Mouse (Mus musculus) midbrain, embryonic 11.5 days (tissue): ENCODE measurements around the gene Dusp10. TPM values are rescaled to one million over a fixed set of nuclear protein-coding genes. Genes with fewer than 3 reads are reported as not detected.

Experiments used
- ATAC-seq: fragments of 200-750 bp; cut with Nextera tagmentation; 2 replicates; pipeline ENCODE4 v1.8.0; 2017; ENCODE audit warnings: moderate TSS enrichment, moderate library complexity; ENCODE audit not compliant: low FRiP score
- DNase-seq: peaks from one replicate; pipeline ENCODE4 v3.0.0; 2015; ENCODE audit warnings: low spot score; ENCODE audit errors: missing footprints
- H3K27ac ChIP-seq: fragments of 300-500 bp; sonication (generic); 2 replicates; pipeline ENCODE4 v1.5.1; 2014; ENCODE audit warnings: low read depth, low read length
- H3K27me3 ChIP-seq: fragments of 300-500 bp; sonication (generic); 2 replicates; pipeline ENCODE4 v1.6.1; 2014; ENCODE audit warnings: mild to moderate bottlenecking, low read length, moderate library complexity, mixed read lengths; ENCODE audit not compliant: control insufficient read depth, insufficient read depth
- H3K36me3 ChIP-seq: fragments of 300-500 bp; sonication (generic); 2 replicates; pipeline ENCODE4 v1.6.1; 2014; ENCODE audit warnings: mild to moderate bottlenecking, low read length, moderate library complexity, mixed read lengths; ENCODE audit not compliant: control insufficient read depth, insufficient read depth
- H3K4me1 ChIP-seq: fragments of 300-500 bp; sonication (generic); 2 replicates; pipeline ENCODE4 v1.6.1; 2014; ENCODE audit warnings: low read length; ENCODE audit not compliant: control insufficient read depth, insufficient read depth
- H3K4me2 ChIP-seq: fragments of 300-500 bp; sonication (generic); 2 replicates; pipeline ENCODE4 v1.6.1; 2014; ENCODE audit warnings: mild to moderate bottlenecking, moderate library complexity
- H3K4me3 ChIP-seq: fragments of 300-500 bp; sonication (generic); 2 replicates; pipeline ENCODE4 v1.5.1; 2014; ENCODE audit warnings: low read depth, low read length
- H3K9ac ChIP-seq: fragments of 300-500 bp; sonication (generic); 2 replicates; pipeline ENCODE4 v1.6.1; 2014; ENCODE audit warnings: low read length
- H3K9me3 ChIP-seq: fragments of 300-500 bp; sonication (generic); 2 replicates; pipeline ENCODE4 v1.6.1; 2016; ENCODE audit warnings: low read length; ENCODE audit not compliant: control insufficient read depth
- WGBS: fragments of 180-500 bp; shearing (Covaris S2); extraction: QIAGEN DNeasy Blood & Tissue Kit; methylation state at CpG from one replicate; pipeline ENCODE4 v1.1.7; 2014; 5-methylcytosine and 5-hydroxymethylcytosine counted together
- polyA plus RNA-seq: library from polyadenylated mRNA; unstranded; fragments of >200 nt; fragmentation: Nextera tagmentation; extraction: Ambion mirVana; gene quantifications from 2 replicates; pipeline ENCODE4 v1.2.1, GENCODE M21; 2014

Dusp10 gene
- 9.0 and 10.4 TPM in 2 replicates for polyA plus RNA-seq

- WGBS, result 94% methylated on average over 4 of the region's 4 CpGs
- ATAC-seq, result no peak
- no peaks in the 10 kb centered on the region for H3K27me3 ChIP-seq
Measured at GRCm38 (mm10) chr1:184013106-184013505, at the start of gene Dusp10. Gene Dusp10 (plus strand): TSS chr1:184013302.

GRCm38 (mm10) chr1:183965341-183965740 is 47.8 kb upstream of the Dusp10 start:
- H3K9ac ChIP-seq, result no peak overlapping the region
- no peak for ATAC-seq
- H3K27me3 ChIP-seq, result no peaks in the 10 kb centered on the region
- no peak overlapping the region for H3K27ac ChIP-seq
- H3K4me3 ChIP-seq, result no peak overlapping the region
- DNase-seq, result no peak
- 79% methylated on average over 4 of the region's 4 CpGs for WGBS
- H3K4me1 ChIP-seq, result no peaks in the 10 kb centered on the region
- H3K4me2 ChIP-seq, result no peak overlapping the region
- H3K9me3 ChIP-seq, result no peaks in the 10 kb centered on the region
- H3K36me3 ChIP-seq, result no peaks in the 10 kb centered on the region

More at GRCm38 (mm10) chr1:184013106-184013505, at the start of gene Dusp10:
- no peak within 1 kb of the TSS for H3K27ac ChIP-seq
- no peak within 1 kb of the TSS for H3K9ac ChIP-seq
- no peak within 1 kb of the TSS for H3K4me2 ChIP-seq
- no peaks in the 10 kb centered on the region for H3K36me3 ChIP-seq
- no peaks in the 10 kb centered on the region for H3K9me3 ChIP-seq
- DNase-seq, result no peak
- H3K4me3 ChIP-seq, result no peak within 1 kb of the TSS
- no peaks in the 10 kb centered on the region for H3K4me1 ChIP-seq

- 84% methylated on average over 1 of the region's 1 CpGs for WGBS
- no peak for ATAC-seq
Measured at GRCm38 (mm10) chr1:183969265-183969664, 43.8 kb upstream of the Dusp10 start.

GRCm38 (mm10) chr1:183979814-183980243 is 33.3 kb upstream of the Dusp10 start:
- Histone ChIP-seq H3K9me3 (no peaks in the 10 kb centered on the region), H3K4me1 (no peaks in the 10 kb centered on the region), H3K27ac (no peak overlapping the region), H3K27me3 (no peaks in the 10 kb centered on the region), H3K4me3 (no peak overlapping the region), H3K36me3 (no peaks in the 10 kb centered on the region), H3K4me2 (no peak overlapping the region), H3K9ac (no peak overlapping the region)
- DNase-seq (no peak), ATAC-seq (no peak)
- 93% methylated on average over 9 of the region's 9 CpGs for WGBS

More at GRCm38 (mm10) chr1:183969265-183969664, 43.8 kb upstream of the Dusp10 start:
- Histone ChIP-seq H3K4me1 (no peaks in the 10 kb centered on the region), H3K27me3 (no peaks in the 10 kb centered on the region), H3K9ac (no peak overlapping the region), H3K4me3 (no peak overlapping the region), H3K9me3 (no peaks in the 10 kb centered on the region), H3K27ac (no peak overlapping the region), H3K4me2 (no peak overlapping the region), H3K36me3 (no peaks in the 10 kb centered on the region)
- DNase-seq, result no peak

GRCm38 (mm10) chr1:183982108-183982507 is 31.0 kb upstream of the Dusp10 start:
- no peak for DNase-seq
- no peak overlapping the region for H3K27ac ChIP-seq
- H3K4me1 ChIP-seq, result no peaks in the 10 kb centered on the region
- H3K4me3 ChIP-seq, result no peak overlapping the region
- no peak for ATAC-seq
- WGBS, result 71% methylated on average over 13 of the region's 13 CpGs
- no peaks in the 10 kb centered on the region for H3K27me3 ChIP-seq
- H3K4me2 ChIP-seq, result no peak overlapping the region
- H3K9ac ChIP-seq, result no peak overlapping the region
- no peaks in the 10 kb centered on the region for H3K36me3 ChIP-seq
- H3K9me3 ChIP-seq, result no peaks in the 10 kb centered on the region

- no peak overlapping the region for H3K4me3 ChIP-seq
- H3K27me3 ChIP-seq, result no peaks in the 10 kb centered on the region
- no peak overlapping the region for H3K4me2 ChIP-seq
- DNase-seq (no peak), ATAC-seq (no peak)
- no peaks in the 10 kb centered on the region for H3K4me1 ChIP-seq
- H3K9ac ChIP-seq, result no peak overlapping the region
- no peak overlapping the region for H3K27ac ChIP-seq
- no peaks in the 10 kb centered on the region for H3K9me3 ChIP-seq
- no peaks in the 10 kb centered on the region for H3K36me3 ChIP-seq
- 94% methylated on average over 7 of the region's 7 CpGs for WGBS
Measured at GRCm38 (mm10) chr1:183987711-183988245, 25.3 kb upstream of the Dusp10 start.

- DNase-seq (no peak), ATAC-seq (no peak)
- Histone ChIP-seq H3K4me3 (no peak overlapping the region), H3K9ac (no peak overlapping the region), H3K4me1 (no peaks in the 10 kb centered on the region), H3K36me3 (no peaks in the 10 kb centered on the region), H3K27ac (no peak overlapping the region), H3K9me3 (no peaks in the 10 kb centered on the region), H3K27me3 (no peaks in the 10 kb centered on the region), H3K4me2 (no peak overlapping the region)
- 87% methylated on average over 2 of the region's 2 CpGs for WGBS
Measured at GRCm38 (mm10) chr1:183991921-183992320, 21.2 kb upstream of the Dusp10 start.

- H3K9me3 ChIP-seq, result no peaks in the 10 kb centered on the region
- no peaks in the 10 kb centered on the region for H3K27me3 ChIP-seq
- no peak overlapping the region for H3K4me2 ChIP-seq
- DNase-seq (no peak), ATAC-seq (no peak)
- no peaks in the 10 kb centered on the region for H3K36me3 ChIP-seq
- H3K9ac ChIP-seq, result no peak overlapping the region
- H3K27ac ChIP-seq, result no peak overlapping the region
- no peak overlapping the region for H3K4me3 ChIP-seq
- H3K4me1 ChIP-seq, result no peaks in the 10 kb centered on the region
- WGBS, result 84% methylated on average over 2 of the region's 2 CpGs
Measured at GRCm38 (mm10) chr1:183997207-183997606, 15.9 kb upstream of the Dusp10 start.

- Histone ChIP-seq H3K9me3 (no peaks in the 10 kb centered on the region), H3K27me3 (no peaks in the 10 kb centered on the region), H3K27ac (no peak overlapping the region), H3K36me3 (no peaks in the 10 kb centered on the region), H3K4me1 (no peaks in the 10 kb centered on the region), H3K4me2 (no peak overlapping the region), H3K9ac (no peak overlapping the region), H3K4me3 (no peak overlapping the region)
- WGBS, result 83% methylated on average over 2 of the region's 2 CpGs
- ATAC-seq (no peak), DNase-seq (no peak)
Measured at GRCm38 (mm10) chr1:184002470-184002869, 10.6 kb upstream of the Dusp10 start.
